Mouse (Mus musculus) intestine, embryonic 14.5 days (tissue): ENCODE measurements around the gene Jph4. TPM values are rescaled to one million over a fixed set of nuclear protein-coding genes. Genes with fewer than 3 reads are reported as not detected.
A peak's percentile ranks its signal among the peaks of the same experiment; 100 is the strongest.

Experiments
- ATAC-seq: fragments of 200-750 bp; cut with Nextera tagmentation; replicated peaks from 2 replicates; pipeline ENCODE4 v1.8.0; 2017; ENCODE audit warnings: low read depth, moderate number of reproducible peaks, moderate TSS enrichment, moderate library complexity; ENCODE audit not compliant: low FRiP score, low TSS enrichment
- DNase-seq: peaks from one replicate; pipeline ENCODE4 v3.0.0-alpha.2; 2018; ENCODE audit warnings: low spot score
- H3K27ac ChIP-seq: fragments of 300-500 bp; sonication (generic); 2 replicates; pipeline ENCODE4 v1.5.1; 2014; ENCODE audit warnings: low read depth, mild to moderate bottlenecking, control low read depth
- H3K27me3 ChIP-seq: fragments of 300-500 bp; sonication (generic); replicated peaks from 2 replicates; pipeline ENCODE4 v1.6.1; 2014; ENCODE audit warnings: low read length, control low read depth; ENCODE audit not compliant: control insufficient read depth, insufficient read depth
- H3K36me3 ChIP-seq: fragments of 300-500 bp; sonication (generic); 2 replicates; pipeline ENCODE4 v1.6.1; 2014; ENCODE audit warnings: low read length, control low read depth; ENCODE audit not compliant: control insufficient read depth, insufficient read depth
- H3K4me1 ChIP-seq: fragments of 300-500 bp; sonication (generic); replicated peaks from 2 replicates; pipeline ENCODE4 v1.6.1; 2014; ENCODE audit warnings: low read length, control low read depth, mixed read lengths; ENCODE audit not compliant: control insufficient read depth, insufficient read depth
- H3K4me2 ChIP-seq: fragments of 300-500 bp; sonication (generic); 2 replicates; pipeline ENCODE4 v1.6.1; 2014; ENCODE audit warnings: low read length
- H3K4me3 ChIP-seq: fragments of 300-500 bp; sonication (generic); 2 replicates; pipeline ENCODE4 v1.5.1; 2014; ENCODE audit warnings: low read depth, low read length, control low read depth, mixed read lengths
- H3K9ac ChIP-seq: fragments of 300-500 bp; sonication (generic); 2 replicates; pipeline ENCODE4 v1.6.1; 2014; ENCODE audit warnings: mild to moderate bottlenecking, low read length
- H3K9me3 ChIP-seq: fragments of 300-500 bp; sonication (generic); 2 replicates; pipeline ENCODE4 v1.6.1; 2016; ENCODE audit warnings: low read length, control low read depth; ENCODE audit not compliant: control insufficient read depth
- WGBS: fragments of 180-500 bp; shearing (Covaris S2); extraction: QIAGEN DNeasy Blood & Tissue Kit; methylation state at CpG from one replicate; pipeline ENCODE4 v1.1.7; 2014; 5-methylcytosine and 5-hydroxymethylcytosine counted together
- polyA plus RNA-seq: library from polyadenylated mRNA; unstranded; fragments of >200 nt; fragmentation: Nextera tagmentation; extraction: Ambion mirVana; gene quantifications from 2 replicates; pipeline ENCODE4 v1.2.1, GENCODE M21; 2014

The Jph4 gene
- polyA plus RNA-seq, 1 experiment from 2014 or later: 2.0 TPM

DNA sequence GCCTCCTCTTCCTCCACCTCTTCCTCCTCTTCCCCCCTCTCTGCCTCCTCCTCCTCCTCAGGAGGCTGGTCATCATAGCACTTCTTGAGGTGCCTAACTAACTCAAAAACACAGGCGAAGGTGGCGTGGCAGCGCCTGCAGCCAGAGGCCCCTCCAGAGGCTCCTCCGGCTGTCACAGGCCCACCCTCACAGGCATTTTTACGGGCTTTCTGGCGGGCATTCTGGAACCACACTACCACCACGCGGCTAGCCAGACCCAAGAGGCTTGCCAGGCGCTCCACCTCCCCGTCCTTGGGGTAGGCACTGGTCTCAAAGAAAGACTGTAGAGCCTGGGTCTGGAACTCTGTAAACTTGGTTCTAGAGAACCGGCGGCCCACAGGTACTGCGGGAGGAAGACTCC is 51.3 kb downstream of the Jph4 start:
- H3K9me3 ChIP-seq: no peaks in the 10 kb centered on the region
- H3K27me3 ChIP-seq: no peaks in the 10 kb centered on the region
- ATAC-seq (no peak), DNase-seq (no peak)
- H3K4me1 ChIP-seq: peaks cover 11% of the 10 kb centered on the region
- 83% methylated on average over 13 of the region's 13 CpGs for WGBS
- no peak overlapping the region for H3K27ac ChIP-seq
- H3K9ac ChIP-seq: no peak overlapping the region
- H3K4me3 ChIP-seq: no peak overlapping the region
- H3K4me2 ChIP-seq: no peak overlapping the region
- H3K36me3 ChIP-seq: peaks cover 12% of the 10 kb centered on the region

- Histone ChIP-seq H3K27ac (no peak overlapping the region), H3K36me3 (peaks cover 12% of the 10 kb centered on the region), H3K9ac (no peak overlapping the region), H3K27me3 (no peaks in the 10 kb centered on the region), H3K4me1 (peaks cover 11% of the 10 kb centered on the region), H3K4me3 (no peak overlapping the region), H3K9me3 (no peaks in the 10 kb centered on the region), H3K4me2 (no peak overlapping the region)
- no peak for ATAC-seq
- WGBS: 76% methylated on average over 33 of the region's 35 CpGs
- no peak for DNase-seq
Observed at GRCm38 (mm10) chr14:55064481-55065370, 52.0 kb downstream of the Jph4 start.

- whole genome bisulfite sequencing: 82% methylated on average over 22 of the region's 22 CpGs
- Histone ChIP-seq H3K9me3 (no peaks in the 10 kb centered on the region), H3K4me1 (peaks cover 11% of the 10 kb centered on the region), H3K27ac (no peak overlapping the region), H3K9ac (no peak overlapping the region), H3K27me3 (no peaks in the 10 kb centered on the region), H3K36me3 (peaks cover 12% of the 10 kb centered on the region), H3K4me2 (no peak overlapping the region), H3K4me3 (no peak overlapping the region)
- no peak for DNase-seq
- ATAC-seq: no peak
Observed at GRCm38 (mm10) chr14:55063581-55064381, 53.0 kb downstream of the Jph4 start.

GRCm38 (mm10) chr14:55063117-55063516 is 53.6 kb downstream of the Jph4 start:
- Histone ChIP-seq H3K4me1 (peaks cover 11% of the 10 kb centered on the region), H3K36me3 (peaks cover 12% of the 10 kb centered on the region), H3K27ac (no peak overlapping the region), H3K27me3 (no peaks in the 10 kb centered on the region), H3K9ac (no peak overlapping the region), H3K9me3 (no peaks in the 10 kb centered on the region), H3K4me2 (peak overlapping the region; percentile 36; the same call in 1 of the 2 replicates), H3K4me3 (no peak overlapping the region)
- WGBS: 82% methylated on average over 5 of the region's 5 CpGs
- no peak for DNase-seq
- no peak for ATAC-seq

DNA sequence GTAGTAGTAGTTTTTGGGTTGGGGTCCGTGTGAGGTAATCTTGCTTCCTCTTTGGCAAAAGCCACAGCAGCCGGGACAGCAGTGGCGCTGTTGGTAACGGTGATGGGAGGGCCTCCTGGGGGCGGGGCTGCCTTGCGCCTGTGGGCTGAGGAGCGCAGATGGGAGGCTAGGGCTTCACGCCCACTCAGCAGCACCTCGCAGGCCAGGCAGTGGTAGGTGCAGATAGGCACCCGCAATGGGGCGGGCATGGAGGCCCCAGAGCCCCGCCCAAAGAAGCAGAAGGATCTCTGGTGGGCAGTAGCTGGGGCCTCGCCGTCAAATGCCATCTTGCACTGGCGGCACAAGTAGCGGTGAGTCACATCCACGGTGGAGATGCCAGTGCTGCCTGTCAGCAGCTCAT is 54.1 kb downstream of the Jph4 start:
- Histone ChIP-seq H3K4me1 (peaks cover 11% of the 10 kb centered on the region), H3K9ac (no peak overlapping the region), H3K4me2 (peak overlapping the region; percentile 36), H3K9me3 (no peaks in the 10 kb centered on the region), H3K36me3 (peaks cover 11% of the 10 kb centered on the region), H3K27me3 (no peaks in the 10 kb centered on the region), H3K4me3 (no peak overlapping the region), H3K27ac (no peak overlapping the region)
- DNase-seq (peak; percentile 59), ATAC-seq (0 out of 2 replicates have a peak, but pooled peaks have one; percentile 59)
- WGBS: 22% methylated on average over 17 of the region's 17 CpGs

- no peak for DNase-seq
- no peak overlapping the region for H3K9ac ChIP-seq
- no peak overlapping the region for H3K27ac ChIP-seq
- 33% methylated on average over 7 of the region's 7 CpGs for WGBS
- no peak overlapping the region for H3K4me2 ChIP-seq
- no peak for ATAC-seq
- H3K9me3 ChIP-seq: no peaks in the 10 kb centered on the region
- peaks cover 11% of the 10 kb centered on the region for H3K4me1 ChIP-seq
- peaks cover 6% of the 10 kb centered on the region for H3K36me3 ChIP-seq
- no peak overlapping the region for H3K4me3 ChIP-seq
- H3K27me3 ChIP-seq: no peaks in the 10 kb centered on the region
Observed at GRCm38 (mm10) chr14:55061845-55062244, 54.9 kb downstream of the Jph4 start.

DNA sequence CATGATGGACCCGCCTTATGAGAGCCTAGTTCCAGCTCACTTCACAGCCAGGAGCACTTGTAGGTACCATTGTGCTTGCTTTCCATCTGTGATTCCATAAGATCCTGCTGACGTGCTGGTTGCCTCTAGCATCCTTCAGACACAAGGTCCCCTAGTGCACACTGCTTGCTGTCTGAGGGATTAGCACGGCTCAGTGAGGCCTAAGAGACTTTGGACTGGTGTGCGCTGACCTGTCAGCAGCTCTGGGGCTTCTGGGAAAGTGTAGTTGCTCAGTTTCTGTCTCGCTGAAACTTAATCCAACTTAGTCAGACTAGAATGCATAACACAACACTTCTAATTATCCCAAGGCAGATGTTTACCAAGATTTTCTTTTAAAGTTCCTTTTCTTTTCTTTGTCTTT is 56.8 kb downstream of the Jph4 start:
- Histone ChIP-seq H3K27me3 (no peaks in the 10 kb centered on the region), H3K36me3 (no peaks in the 10 kb centered on the region), H3K4me2 (no peak overlapping the region), H3K9me3 (no peaks in the 10 kb centered on the region), H3K9ac (no peak overlapping the region), H3K27ac (no peak overlapping the region), H3K4me1 (peaks cover 11% of the 10 kb centered on the region), H3K4me3 (no peak overlapping the region)
- no peak for DNase-seq
- WGBS: 81% methylated on average over 5 of the region's 5 CpGs
- no peak for ATAC-seq

DNA sequence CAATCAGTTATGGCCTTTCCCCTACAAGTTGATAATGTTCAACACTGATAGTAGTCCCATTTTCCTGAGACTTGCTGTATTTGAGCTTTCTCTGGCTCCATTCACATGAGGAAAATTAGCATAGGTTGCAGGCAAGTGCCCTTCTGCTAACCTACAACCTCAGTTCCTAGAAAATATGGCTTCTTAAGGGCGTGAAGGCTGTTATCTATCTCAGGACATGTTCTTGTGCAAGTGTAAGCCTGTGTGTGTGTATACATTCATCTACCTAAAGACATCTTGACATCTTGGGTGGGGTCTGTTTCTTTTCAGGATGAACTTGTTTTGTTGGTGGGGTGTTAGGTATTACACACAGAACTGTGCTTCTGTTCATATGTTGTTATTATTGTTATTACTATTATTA is 57.7 kb downstream of the Jph4 start:
- Histone ChIP-seq H3K9me3 (no peaks in the 10 kb centered on the region), H3K27me3 (no peaks in the 10 kb centered on the region), H3K9ac (no peak overlapping the region), H3K4me1 (peaks cover 11% of the 10 kb centered on the region), H3K36me3 (no peaks in the 10 kb centered on the region), H3K4me3 (no peak overlapping the region), H3K27ac (no peak overlapping the region), H3K4me2 (no peak overlapping the region)
- 81% methylated on average over 1 of the region's 1 CpGs for WGBS
- no peak for DNase-seq
- no peak for ATAC-seq
